Mouse (Mus musculus): ENCODE measurements around the gene Isg20.

DNA sequence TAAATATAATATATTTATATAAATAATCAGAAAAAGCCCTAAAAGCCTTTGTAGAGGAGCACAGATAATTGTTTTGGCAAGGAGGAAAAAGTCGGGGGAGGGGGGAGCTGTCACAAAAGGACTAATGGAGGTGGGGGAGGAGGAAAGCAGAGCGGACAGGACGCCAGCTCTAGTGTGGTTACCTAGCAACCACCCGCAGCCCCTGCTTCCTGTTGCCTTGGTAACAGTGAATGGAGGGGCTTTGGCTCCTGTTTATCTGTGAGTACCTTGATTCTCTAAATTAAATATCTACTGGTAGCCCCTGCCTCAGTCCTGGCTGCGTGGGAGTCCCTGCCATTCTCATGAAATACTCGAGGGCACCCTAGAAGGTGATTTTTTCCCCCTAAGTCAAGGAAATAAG lies 29.1 kb upstream of the Isg20 start:
- TF ChIP-seq CTCF (conservative IDR thresholded peaks at IDR 0.05; ENCODE audit: low read length): no peak
- TF ChIP-seq POU5F1 (IDR thresholded peaks at IDR 0.05; ENCODE audit: borderline replicate concordance, low read length): no peak
- no peak for TF ChIP-seq NANOG (IDR thresholded peaks at IDR 0.05; ENCODE audit: borderline replicate concordance, low read length)

All from E14TG2a.4 (cell line).